Mouse (Mus musculus) bone marrow macrophage, adult 2 months (primary cell): Measurements from ENCODE around the gene Ebi3. TPM values are rescaled to one million over a fixed set of nuclear protein-coding genes. Genes with fewer than 3 reads are reported as not detected.

Source experiments
- H3K27ac ChIP-seq: 2 replicates; pipeline ENCODE4 v1.5.1; 2012; ENCODE audit warnings: low read depth, low read length; ENCODE audit not compliant: insufficient read depth
- H3K4me1 ChIP-seq: 2 replicates; pipeline ENCODE4 v1.6.1; 2012; ENCODE audit warnings: low read length; ENCODE audit not compliant: control insufficient read depth, insufficient read depth
- H3K4me3 ChIP-seq: 2 replicates; pipeline ENCODE4 v1.5.1; 2012; ENCODE audit warnings: mild to moderate bottlenecking, low read length, moderate library complexity; ENCODE audit not compliant: insufficient read depth
- CTCF ChIP-seq: IDR thresholded peaks from 2 replicates; pipeline ENCODE4 v1.5.1; 2012; ENCODE audit warnings: low read depth, mild to moderate bottlenecking, low read length, moderate library complexity
- POLR2A ChIP-seq: IDR thresholded peaks from 2 replicates; pipeline ENCODE4 v1.6.1; 2012; ENCODE audit warnings: mild to moderate bottlenecking, low read depth, low read length, borderline replicate concordance
- polyA plus RNA-seq: library from polyadenylated mRNA; stranded (reverse); fragments of >200 nt; gene quantifications from 2 replicates; pipeline ENCODE4 v1.2.4, GENCODE M21; 2012; ENCODE audit not compliant: missing spikeins, insufficient read depth, insufficient read length

The Ebi3 gene
- polyA plus RNA-seq, 1 experiment, result 214 TPM

DNA sequence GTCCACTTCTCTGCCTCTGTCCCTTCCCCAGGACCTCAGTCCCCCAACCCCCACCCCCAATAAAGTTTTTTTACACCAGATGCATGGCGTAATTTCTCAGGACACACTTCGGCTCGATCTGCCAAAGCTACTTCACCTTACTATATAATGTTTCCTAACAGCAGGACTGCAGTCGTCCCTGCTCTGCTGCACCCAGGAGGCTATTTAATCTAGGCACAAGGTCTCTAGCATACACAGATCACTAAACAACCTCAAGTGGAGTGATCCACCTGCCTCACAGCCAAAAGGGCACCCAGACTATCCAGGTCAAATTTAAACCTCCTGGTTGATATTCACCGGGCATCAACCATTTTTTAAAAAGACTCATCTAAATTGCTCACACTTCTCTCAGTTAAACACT is 6.7 kb upstream of the Ebi3 start:
- TF ChIP-seq POLR2A (no peak), CTCF (no peak)
- peak overlapping the region; percentile 37 for H3K27ac ChIP-seq
- peak overlapping the region; percentile 64 for H3K4me3 ChIP-seq
- H3K4me1 ChIP-seq, result peaks cover 16% of the 10 kb centered on the region

DNA sequence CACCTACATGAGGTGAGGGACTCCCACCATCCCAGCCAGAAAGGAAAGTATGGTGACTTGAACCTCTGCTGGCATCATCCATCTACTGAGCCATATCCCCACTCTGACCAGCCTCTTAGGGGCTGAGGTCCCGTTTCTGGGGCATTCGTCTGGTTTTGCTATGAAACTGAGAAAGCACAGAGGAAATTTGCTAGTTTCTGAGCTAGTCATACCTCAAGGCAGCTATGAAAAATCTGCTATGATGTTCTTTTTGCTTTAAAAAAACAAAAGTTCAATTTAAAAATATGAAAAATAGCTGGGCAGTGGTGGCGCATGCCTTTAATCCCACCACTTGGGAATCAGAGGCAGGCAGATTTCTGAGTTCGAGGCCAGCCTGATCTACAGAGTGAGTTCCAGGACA is 3.8 kb upstream of the Ebi3 start:
- TF ChIP-seq CTCF (no peak), POLR2A (no peak)
- Histone ChIP-seq H3K4me1 (peaks cover 37% of the 10 kb centered on the region), H3K4me3 (no peak overlapping the region), H3K27ac (no peak overlapping the region)

DNA sequence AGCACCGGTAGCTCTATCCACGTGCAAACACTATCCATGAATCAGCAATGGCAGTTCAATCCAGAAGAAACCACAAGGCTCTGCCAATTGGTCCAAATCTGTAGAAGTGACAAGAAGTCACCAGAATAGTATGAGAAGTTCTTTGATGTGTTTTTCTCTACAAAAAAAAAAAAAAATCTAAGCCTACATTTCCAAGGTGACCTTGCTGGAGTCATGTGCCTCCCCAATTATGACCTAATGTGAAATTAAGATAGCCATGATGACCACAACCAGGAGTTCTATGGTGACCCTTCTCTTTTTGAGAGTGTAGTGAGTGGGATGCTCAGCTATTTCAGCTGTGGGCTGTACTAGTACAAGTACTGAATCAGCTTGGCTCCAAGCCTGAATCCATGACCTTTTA is 3.0 kb upstream of the Ebi3 start, which contains the start of gene Zfp119b:
Gene Zfp119b, minus strand, starts transcription at position 101 of the 400 bp plus-strand sequence.
- H3K4me1 ChIP-seq, result peaks cover 39% of the 10 kb centered on the region

DNA sequence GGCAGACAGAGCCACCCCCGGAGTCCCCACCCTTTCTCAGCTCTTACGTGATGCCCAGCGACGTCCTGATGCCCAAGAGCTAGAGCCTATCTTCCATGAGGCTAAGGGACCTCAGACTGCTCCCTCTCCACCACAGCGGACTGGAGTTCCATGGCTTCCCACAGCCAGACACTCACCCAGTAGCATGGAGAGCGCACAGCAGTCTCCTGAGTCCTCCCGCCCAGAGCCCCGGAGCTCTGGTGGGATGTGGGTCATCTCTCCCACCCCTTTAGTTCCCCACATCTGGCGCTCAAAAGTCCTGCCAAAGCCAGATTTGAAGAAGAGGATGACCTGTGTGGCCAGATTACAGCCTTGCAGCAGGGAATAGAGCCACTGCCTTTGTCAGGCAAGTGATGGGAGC is 1.8 kb upstream of the Ebi3 start:
- TF ChIP-seq CTCF, result no peak
- TF ChIP-seq POLR2A, result no peak
- H3K4me3 ChIP-seq, result no peak overlapping the region
- H3K4me1 ChIP-seq, result peaks cover 39% of the 10 kb centered on the region
- no peak overlapping the region for H3K27ac ChIP-seq

More for the DNA sequence above, 3.0 kb upstream of the Ebi3 start, which contains the start of gene Zfp119b:
- Histone ChIP-seq H3K27ac (no peak within 1 kb of the TSS), H3K4me3 (no peak within 1 kb of the TSS)
- TF ChIP-seq POLR2A (no peak), CTCF (no peak)

DNA sequence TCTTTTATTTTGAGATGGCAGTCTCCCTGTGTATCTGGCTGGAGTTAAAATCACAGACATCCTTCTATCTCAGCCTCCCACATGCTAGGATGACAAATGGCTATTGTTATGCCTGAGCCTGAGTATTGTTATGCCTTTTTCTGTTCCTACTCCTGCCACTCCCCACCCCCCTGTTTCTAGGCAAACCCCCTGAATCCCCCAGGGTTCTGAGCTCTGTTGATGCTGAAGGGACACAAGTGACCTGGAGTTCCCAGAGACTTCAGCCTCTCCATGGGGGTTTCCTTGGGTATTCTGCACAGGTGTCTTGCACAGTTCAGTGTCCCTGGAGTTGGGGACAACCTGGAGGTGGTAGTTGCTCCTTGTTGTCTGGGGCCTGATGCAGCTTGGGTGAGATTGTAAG is 399 bp upstream of the Ebi3 start:
- TF ChIP-seq CTCF (no peak), POLR2A (no peak)
- H3K4me3 ChIP-seq, result 0 out of 2 replicates have a peak overlapping the region, but pooled peaks have one; percentile 13
- peak overlapping the region; percentile 70 for H3K27ac ChIP-seq
- peaks cover 32% of the 10 kb centered on the region for H3K4me1 ChIP-seq

DNA sequence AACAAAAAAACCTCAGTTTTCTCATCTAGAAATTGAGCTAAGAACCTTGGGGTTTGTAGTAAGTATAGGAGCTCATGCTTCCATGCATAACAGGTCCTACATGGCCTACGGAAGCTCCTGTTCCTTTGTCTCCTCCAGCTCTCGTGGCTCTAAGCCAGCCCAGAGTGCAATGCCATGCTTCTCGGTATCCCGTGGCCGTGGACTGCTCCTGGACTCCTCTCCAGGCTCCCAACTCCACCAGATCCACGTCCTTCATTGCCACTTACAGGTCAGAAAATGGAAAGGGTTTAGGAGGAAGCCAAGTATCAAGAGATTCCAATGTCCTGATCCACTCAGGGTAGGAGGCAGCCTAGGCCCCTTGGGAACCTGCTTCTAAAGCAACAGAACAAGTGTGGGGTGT is 1.3 kb downstream of the Ebi3 start:
- H3K4me1 ChIP-seq, result peaks cover 34% of the 10 kb centered on the region
- H3K27ac ChIP-seq, result no peak overlapping the region
- TF ChIP-seq CTCF, result no peak
- TF ChIP-seq POLR2A, result no peak

DNA sequence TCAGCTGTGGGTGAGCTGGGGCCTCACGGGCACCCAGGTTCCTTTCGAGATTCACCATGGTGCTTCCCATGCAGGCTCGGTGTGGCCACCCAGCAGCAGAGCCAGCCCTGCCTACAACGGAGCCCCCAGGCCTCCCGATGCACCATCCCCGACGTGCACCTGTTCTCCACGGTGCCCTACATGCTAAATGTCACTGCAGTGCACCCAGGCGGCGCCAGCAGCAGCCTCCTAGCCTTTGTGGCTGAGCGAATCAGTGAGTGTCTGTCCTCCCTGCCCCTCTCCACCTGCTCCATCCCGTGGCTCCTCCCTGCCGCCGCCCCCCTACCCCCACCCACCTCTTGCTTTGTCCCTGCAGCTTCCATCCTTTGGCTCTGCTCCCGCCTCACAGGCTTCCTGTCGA is 1.8 kb downstream of the Ebi3 start:
- no peak for TF ChIP-seq POLR2A
- Histone ChIP-seq H3K4me3 (no peak overlapping the region), H3K27ac (no peak overlapping the region), H3K4me1 (peaks cover 34% of the 10 kb centered on the region)

More for the DNA sequence above, 1.3 kb downstream of the Ebi3 start:
- no peak overlapping the region for H3K4me3 ChIP-seq

DNA sequence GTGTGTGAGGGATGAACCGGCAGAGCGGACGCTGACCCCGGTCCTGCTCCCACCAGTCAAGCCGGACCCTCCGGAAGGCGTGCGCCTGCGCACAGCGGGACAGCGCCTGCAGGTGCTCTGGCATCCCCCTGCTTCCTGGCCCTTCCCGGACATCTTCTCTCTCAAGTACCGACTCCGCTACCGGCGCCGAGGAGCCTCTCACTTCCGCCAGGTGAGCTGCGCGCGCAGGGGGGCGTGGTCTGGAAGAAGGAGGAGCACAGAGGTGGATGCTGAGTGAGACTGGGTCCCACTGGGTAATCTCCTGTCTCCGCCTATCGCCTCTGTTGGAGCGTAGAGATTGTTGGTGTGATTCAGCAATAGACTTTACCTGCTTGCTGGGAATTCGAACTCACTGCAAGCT is 3.7 kb downstream of the Ebi3 start:
- Histone ChIP-seq H3K27ac (no peak overlapping the region), H3K4me1 (peaks cover 42% of the 10 kb centered on the region), H3K4me3 (no peak overlapping the region)
- TF ChIP-seq CTCF, result no peak
- TF ChIP-seq POLR2A, result no peak

DNA sequence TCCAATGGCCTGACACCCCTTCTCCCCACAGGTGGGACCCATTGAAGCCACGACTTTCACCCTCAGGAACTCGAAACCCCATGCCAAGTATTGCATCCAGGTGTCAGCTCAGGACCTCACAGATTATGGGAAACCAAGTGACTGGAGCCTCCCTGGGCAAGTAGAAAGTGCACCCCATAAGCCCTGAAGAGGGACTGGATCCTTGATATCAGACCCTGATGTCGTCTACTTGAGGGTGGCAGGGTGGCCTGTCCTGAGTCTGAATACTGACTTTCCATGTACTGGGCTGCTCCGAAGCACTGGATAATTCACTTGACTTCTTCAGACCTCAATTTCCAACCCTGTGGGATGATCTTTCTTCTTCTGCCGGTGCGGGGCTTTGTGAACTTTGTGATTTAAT is 4.2 kb downstream of the Ebi3 start:
- Histone ChIP-seq H3K27ac (no peak overlapping the region), H3K4me1 (peaks cover 43% of the 10 kb centered on the region), H3K4me3 (no peak overlapping the region)
- no peak for TF ChIP-seq CTCF
- TF ChIP-seq POLR2A, result no peak

DNA sequence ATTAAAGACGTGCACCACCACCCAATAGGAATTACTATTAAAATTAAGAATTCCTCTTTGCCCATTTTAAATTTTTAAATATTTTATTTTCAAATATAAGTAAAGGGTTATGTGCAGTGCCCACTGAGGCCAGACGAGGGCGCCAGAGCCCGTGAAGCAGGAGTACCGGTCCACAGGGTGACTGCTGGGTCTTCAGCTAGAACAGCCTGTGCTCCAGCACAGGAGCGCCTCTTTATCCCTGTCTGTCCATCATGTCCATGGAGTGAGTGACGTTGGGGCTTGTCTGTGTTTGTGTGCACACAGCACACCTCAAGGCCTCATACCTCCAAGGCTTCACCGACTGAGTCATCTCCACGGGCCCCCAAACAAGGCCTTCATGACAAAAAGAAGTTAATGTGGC is 4.7 kb downstream of the Ebi3 start:
- no peak for TF ChIP-seq POLR2A
- TF ChIP-seq CTCF, result peak; percentile 77
- no peak overlapping the region for H3K4me3 ChIP-seq
- no peak overlapping the region for H3K27ac ChIP-seq
- peaks cover 38% of the 10 kb centered on the region for H3K4me1 ChIP-seq
